Mouse (Mus musculus): ENCODE measurements around the gene Ccdc170.

GRCm38 (mm10) chr10:4519645-4520044 is 37.3 kb downstream of the Ccdc170 start:
- no peak for TF ChIP-seq CTCF (IDR thresholded peaks at IDR 0.05; ENCODE audit: extremely low read depth, insufficient read depth, low read length)
- TF ChIP-seq POLR2A (IDR thresholded peaks at IDR 0.05; ENCODE audit: extremely low read depth, insufficient read depth, low read length): no peak
